Mouse (Mus musculus) heart, postnatal 0 days (tissue): Measurements from ENCODE around the gene Sbds.

ENCODE experiments used
- CTCF ChIP-seq: IDR thresholded peaks from 2 replicates; pipeline ENCODE4 v1.5.1; 2016; ENCODE audit warnings: antibody characterized with exemption, control low read depth, low read depth
- EP300 ChIP-seq: IDR thresholded peaks from 2 replicates; pipeline ENCODE4 v1.6.1; 2016; ENCODE audit warnings: antibody characterized with exemption, low read depth

DNA sequence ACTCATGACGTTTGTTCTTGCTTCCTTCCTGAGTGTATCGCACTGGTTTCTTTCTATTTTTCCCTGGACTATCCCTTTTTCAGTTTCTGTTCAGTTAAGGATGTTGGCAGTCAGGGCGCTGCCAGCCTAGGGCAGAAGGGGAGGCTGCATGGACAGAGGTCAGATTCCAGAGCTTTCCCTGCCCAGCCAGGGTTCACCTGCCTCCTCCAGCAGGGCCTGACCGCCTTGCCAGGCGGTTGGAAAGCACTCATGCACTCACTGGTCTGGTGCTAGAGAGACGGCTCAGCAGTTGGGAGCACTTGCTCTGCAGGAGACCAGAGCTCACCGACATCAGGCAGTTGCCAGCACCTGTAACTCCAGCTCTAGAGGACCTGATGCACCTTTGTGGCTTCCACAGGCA, 16.1 kb downstream of the Sbds start:
- TF ChIP-seq CTCF: no peak
- TF ChIP-seq EP300: no peak
